Mouse (Mus musculus) forelimb bud, embryonic 11.5 days (tissue): ENCODE results near the gene Spdl1.
"Not testable (repeated sequence)": the region's sequence is repeated elsewhere in the genome, so short reads cannot be mapped to it uniquely, and the experiment has no call there.

Experiments used
- DNase-seq: peaks from one replicate; pipeline ENCODE4 v3.0.0-alpha.2; 2012; ENCODE audit warnings: low read depth, low spot score

The Spdl1 gene

DNA sequence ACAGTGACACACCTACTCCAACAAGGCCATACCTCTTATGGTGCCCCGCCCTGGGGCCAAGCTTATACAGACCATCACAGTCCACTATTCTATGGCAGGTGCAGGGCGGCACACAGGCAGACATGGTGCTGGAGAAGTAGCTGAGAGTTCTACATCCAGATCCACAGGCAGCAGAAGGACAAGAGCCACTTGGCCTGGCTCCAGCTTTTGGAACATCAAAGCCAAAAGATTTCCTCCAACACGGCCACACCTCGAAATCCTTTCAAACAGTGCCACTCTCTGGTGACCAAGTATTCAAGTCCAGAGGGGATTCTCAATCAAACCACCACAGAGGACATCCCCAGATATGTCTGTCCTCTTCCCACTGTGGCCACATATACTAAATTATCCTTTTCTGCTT lies 28.4 kb downstream of the Spdl1 start:
- DNase-seq = not testable (repeated sequence)

GRCm38 (mm10) chr11:34798066-34798465 lies 35.4 kb downstream of the Spdl1 start:
- not testable (repeated sequence) for DNase-seq

DNA sequence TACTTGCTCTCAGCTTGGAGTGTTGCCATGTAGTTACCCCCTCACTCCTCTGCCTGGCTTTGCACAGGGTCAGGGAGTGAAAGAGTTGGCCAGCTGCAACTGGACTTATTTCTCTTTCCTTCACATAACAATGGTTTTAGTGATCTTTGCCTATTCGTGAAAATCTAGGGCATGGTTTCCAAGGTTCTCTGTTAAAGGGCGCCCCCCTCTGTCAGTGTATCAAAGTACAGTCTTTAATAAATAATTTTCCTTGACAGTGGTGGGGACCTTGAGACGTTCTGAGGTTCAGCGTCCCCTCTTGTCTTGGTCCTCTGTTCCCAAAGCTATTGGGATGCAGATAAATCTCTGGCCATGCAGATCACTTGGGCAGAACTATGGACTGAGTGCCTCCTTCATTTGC lies 37.3 kb downstream of the Spdl1 start:
- no peak for DNase-seq

- DNase-seq = no peak
These were observed 41.6 kb downstream of the Spdl1 start for GRCm38 (mm10) chr11:34791872-34792271.

GRCm38 (mm10) chr11:34784864-34785263 lies 48.6 kb downstream of the Spdl1 start:
- DNase-seq = no peak

GRCm38 (mm10) chr11:34783587-34784043 lies 49.8 kb downstream of the Spdl1 start, which contains the start of gene Dock2:
TSS of gene Dock2 (minus strand) at chr11:34783892.
- DNase-seq = no peak

DNA sequence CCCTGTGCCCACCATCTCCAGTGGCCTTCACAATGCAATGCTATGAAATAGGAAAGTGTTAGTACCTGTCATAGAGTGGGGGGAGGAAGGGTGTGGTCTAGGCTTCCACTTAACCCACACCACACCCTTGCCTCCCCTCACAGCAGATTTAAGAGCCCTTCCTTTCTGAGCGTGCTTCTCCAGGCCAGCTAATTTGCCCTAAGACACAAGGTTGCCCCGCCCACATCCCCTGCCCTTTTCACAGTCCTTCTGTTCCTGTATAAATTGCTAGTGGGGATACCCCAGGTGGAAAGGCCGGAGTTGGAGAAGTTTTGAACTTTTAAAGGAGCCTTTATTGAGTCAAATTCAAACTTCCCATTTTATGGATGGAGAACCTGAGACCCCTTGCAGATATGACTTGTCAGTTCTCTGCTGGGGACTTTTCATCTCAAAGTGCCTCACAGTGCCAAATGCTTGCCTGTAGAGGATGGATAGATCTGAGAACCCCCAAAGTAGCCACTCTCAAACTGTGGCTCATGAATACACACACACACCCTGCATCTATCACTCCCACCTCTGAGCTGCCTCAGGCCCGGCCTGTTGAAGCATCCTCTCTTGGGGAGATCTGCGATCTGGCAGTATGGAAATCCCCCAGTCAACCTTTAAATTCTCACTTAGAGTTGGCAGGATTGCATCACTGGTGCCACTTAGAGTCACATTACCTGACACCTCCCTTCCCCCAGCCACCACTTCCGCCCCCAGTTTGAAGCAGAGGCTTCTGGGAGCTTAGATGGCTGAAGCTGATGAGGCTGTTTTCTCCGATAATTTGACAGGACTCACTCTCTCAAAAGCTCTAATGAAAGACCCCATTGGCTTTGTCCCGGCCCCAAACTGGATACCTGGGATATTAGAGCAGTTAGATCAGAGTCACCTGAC lies 50.7 kb downstream of the Spdl1 start:
- DNase-seq = no peak

- no peak for DNase-seq
These were observed 52.7 kb downstream of the Spdl1 start for GRCm38 (mm10) chr11:34780786-34781185.

GRCm38 (mm10) chr11:34779966-34780365 lies 53.5 kb downstream of the Spdl1 start:
- no peak for DNase-seq

DNA sequence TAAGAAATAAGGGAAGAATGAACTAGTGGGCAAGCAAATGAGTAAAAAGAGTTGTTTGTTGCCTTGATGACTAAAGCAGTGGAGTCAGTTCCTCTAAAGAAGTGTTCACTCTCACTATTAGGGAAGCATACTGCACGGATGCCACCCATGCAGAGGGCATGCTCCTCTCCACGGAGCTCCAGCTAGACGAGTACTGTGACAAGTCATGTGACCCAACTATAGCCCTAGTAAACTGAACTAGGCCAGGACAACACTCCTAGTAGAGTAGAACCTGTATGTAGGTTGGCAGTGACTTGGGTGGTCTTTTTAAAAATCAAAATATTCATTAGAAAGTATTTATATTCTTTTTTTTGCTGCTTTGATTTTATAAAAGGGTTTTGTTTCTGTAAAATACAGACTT lies 55.1 kb downstream of the Spdl1 start:
- no peak for DNase-seq

GRCm38 (mm10) chr11:34777529-34777928 lies 55.9 kb downstream of the Spdl1 start:
- DNase-seq = no peak

GRCm38 (mm10) chr11:34776054-34776453 lies 57.4 kb downstream of the Spdl1 start:
- no peak for DNase-seq

- DNase-seq = no peak
These were observed 58.8 kb downstream of the Spdl1 start for GRCm38 (mm10) chr11:34774636-34775035.

DNA sequence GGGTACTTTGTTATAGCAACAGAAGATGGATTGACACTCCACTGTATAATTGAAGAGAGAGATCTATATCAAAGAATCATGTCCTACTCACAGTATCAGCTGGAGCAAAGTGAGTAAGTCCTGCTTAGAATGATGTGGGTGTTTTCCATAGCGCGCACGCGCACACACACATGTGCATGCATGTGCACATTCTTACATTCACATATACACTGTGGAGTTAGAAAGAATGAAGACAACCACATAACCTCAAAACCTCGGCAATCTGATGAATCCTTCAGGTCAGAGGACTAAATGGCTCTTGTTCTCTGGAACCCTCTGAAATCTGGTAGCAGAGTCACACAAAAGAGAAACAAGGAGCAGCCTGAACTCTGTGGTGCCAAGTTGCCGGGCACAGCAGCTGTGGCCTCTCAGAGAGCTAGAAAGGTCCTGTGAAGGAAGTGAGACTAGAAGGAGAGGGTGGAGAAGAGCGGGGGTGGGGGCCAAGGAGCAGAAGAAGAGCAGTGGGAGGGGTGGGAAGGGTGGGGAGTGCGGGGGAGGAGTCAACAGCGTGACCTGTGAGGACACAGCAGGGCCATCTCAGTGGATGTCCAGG lies 60.0 kb downstream of the Spdl1 start:
- no peak for DNase-seq

DNA sequence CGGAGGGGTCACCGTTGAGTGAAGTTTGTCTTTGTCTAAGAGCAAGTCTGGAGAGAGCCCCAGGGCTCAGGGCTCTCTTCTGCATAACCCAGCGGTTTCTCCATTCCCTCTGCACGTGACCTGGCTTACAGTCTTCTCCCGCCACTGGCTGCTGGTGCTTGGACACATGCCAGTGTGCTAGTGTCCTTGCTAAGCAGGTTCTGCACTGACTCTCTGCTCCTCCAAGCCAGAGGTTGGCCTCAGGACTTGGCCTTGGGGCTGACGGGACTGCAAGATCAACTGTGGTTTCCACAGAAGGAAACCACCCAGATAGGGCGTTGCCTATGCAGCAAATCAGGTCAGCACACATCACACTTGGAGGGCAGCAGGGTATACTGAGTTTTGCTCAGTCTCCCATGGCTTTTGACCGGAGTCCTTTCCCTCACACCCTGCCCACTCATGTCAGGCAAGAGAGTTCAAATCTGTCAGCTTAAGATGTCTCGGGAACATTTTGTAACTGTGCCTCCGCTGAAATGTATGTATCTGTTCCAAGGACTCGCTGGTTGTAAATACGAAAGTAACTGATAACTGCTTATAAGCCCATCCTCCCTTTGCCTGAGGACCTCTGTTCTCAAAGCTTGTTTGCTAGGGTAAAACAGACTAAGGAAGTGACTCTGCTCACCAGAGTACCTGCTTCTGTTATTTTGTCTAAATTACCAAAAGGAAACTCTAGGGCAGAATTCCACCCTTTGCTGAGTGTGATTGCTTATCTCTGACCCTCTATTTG lies 62.0 kb downstream of the Spdl1 start:
- no peak for DNase-seq

DNA sequence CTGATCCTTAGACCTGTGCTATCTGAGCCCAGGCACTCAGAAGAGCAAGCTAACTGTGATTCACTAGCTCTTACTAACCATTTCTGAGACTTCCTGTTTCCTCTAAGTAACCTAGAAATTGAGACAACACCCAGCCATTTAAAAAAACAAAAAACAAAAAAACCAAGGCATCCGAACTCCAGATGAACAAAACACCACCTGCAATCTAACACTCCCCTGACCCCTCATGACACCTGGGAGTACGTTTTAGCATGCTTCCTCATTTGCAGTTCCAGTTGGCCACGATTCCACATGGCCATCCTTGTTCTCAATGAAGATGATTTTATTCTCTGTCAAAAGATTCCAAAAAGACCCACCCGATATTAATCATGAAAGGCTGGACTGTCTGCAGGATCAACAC lies 62.8 kb downstream of the Spdl1 start:
- DNase-seq = no peak

GRCm38 (mm10) chr11:34769946-34770345 lies 63.5 kb downstream of the Spdl1 start:
- DNase-seq = no peak

GRCm38 (mm10) chr11:34769396-34769795 lies 64.0 kb downstream of the Spdl1 start:
- no peak for DNase-seq

GRCm38 (mm10) chr11:34763739-34764361 lies 69.6 kb downstream of the Spdl1 start:
- DNase-seq = no peak

DNA sequence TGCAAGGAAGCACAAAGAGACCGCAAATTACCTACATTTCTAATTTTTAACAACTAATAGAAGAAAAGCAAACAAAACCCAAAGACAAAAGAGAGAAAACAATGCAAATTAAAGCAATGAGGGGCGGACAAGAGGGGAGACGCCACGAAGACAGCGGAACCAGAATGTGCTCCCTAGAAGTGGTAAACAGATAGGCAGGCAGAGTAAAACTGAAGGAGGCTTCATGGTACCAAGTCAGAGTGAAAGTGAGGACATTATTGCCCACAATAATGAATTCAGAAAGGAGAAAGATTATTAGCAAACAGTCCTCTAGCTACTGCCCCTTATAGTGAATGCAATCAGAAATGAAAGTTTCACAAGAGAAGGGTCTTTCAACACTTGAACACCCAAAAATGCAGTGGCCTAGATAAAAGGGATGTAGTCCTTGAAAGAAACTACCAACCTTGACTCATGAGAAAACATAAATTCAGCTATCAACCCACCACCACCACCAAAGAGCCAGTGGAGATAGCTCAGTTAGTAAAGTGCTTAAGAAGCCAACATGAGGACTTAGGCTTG lies 70.8 kb downstream of the Spdl1 start:
- DNase-seq = no peak

- DNase-seq = no peak
These were observed 71.3 kb downstream of the Spdl1 start for GRCm38 (mm10) chr11:34762125-34762524.
